Mouse (Mus musculus): ENCODE measurements around the gene Rbpms2.
A peak's percentile ranks its signal among the peaks of the same experiment; 100 is the strongest.

The Rbpms2 gene

GRCm38 (mm10) chr9:65629025-65629766 lies at the start of gene Rbpms2:
Rbpms2 (plus strand) TSS chr9:65629648.
- DNase-seq: peak; percentile 29

- peak; percentile 94 for DNase-seq
These were observed 49.6 kb upstream of the Rbpms2 start, which contains the start of gene Plekho2 for GRCm38 (mm10) chr9:65579781-65580371. Plekho2 (minus strand) TSS chr9:65580040.

DNA sequence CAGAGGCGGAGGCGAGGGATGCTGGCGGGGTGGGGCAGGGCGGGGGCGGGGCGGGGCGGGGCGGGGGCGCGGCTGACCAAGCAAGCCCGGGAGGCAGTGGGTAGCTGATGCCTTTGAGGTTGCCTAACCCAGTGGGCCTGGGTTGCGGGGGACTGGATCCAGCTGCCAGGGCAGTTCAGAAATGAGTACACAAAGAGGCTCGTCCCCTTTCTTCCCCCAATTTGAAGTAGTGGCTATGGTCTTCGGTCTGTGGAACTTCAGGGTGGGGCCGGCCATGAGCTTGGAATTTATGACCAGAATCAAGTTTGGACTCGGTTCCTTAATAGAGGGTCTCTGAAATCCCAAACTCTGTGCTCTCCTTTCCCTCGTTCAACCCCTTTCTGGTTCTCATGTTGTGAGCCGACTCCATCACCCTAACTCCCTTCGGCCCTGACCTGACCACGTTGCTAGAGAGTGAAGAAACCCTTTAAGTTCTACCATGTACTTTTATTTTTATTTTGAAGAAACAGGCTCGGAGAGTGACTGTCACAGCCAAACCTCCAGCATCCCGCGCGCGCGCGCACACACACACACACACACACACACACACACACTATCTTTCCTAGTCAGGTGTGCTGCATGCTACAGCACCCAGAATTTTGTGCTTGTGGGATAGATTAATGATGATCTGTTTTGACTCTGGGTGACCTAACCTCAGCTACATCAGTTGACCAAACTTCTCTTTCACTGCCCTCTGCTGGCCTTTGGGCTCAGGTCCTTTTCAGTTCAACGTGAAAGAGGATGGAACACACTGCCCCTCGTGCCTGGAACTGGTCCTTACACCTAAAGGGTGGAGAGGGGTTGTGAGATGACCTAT lies 48.8 kb upstream of the Rbpms2 start:
- DNase-seq: peak; percentile 88

GRCm38 (mm10) chr9:65583045-65583444 lies 46.4 kb upstream of the Rbpms2 start:
- peak; percentile 62 for DNase-seq

- DNase-seq: peak; percentile 87
These were observed 42.8 kb upstream of the Rbpms2 start, which contains the start of gene Pif1 for GRCm38 (mm10) chr9:65586406-65587269. Pif1 (plus strand) TSS chr9:65587160.

DNA sequence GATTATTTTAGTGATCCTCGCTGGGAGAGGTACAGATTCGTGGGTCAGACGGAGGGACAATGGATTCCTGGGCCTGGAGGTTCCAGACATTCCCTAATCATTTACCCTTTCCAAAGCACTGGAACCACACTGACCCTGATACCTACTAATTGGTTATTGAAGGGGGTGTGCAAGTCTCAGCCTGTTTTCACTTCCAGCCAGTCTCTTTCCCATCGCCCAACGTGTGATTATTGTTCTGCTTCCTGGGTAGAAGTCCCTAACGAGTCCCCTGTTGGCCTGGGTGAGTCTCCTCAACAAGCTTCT lies 42.2 kb upstream of the Rbpms2 start:
- no peak for DNase-seq

DNA sequence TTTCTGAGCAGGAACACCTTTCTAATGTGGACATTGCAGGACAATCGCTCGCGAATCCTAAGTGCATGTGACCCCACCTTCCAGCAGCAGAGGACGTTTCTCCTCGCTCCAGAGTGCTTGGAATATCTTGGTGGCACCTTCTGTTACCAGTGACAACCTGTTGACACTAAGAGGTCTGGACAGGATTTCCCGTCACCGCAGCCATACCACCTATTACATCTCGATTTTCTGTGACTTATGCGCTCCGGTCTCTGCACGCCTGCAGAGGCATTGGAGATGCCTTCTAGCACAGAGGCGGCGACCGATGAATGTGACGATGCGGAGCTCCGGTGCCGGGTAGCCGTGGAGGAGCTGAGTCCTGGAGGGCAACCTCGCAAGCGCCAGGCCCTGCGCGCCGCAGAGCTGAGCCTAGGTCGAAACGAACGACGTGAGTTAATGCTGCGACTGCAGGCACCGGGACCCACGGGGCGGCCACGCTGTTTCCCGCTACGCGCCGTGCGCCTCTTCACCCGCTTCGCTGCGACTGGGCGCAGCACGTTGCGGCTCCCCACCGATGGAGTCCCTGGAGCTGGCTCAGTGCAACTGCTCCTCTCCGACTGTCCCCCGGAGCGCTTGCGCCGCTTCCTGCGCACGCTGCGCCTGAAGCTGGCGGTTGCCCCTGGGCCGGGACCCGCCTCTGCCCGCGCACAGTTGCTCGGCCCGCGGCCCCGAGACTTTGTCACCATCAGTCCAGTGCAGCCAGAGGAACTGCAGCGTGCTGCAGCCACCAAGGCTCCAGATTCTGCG lies 41.7 kb upstream of the Rbpms2 start:
- peak; percentile 50 for DNase-seq

GRCm38 (mm10) chr9:65589091-65589490 lies 40.4 kb upstream of the Rbpms2 start:
- DNase-seq: no peak

DNA sequence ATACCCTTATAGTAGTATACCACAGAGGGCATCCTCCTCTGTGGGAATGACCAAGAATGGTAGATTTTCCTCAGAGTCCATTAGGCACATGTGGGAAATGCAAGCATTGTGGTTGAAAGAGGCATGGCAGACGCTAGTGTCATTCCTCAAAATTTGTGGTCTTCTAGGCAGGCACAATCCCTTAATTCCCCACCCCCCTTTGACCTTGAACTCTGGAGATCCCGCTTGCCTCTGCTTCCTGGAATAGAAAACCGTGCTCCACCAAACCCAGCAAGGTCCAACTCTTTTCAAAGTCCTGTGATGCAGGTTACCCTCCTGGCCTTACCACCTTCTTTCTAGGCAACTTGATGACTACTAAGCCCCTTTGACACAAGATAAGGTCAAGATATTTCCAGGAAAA lies 36.7 kb upstream of the Rbpms2 start:
- no peak for DNase-seq

- DNase-seq: no peak
These were observed 35.9 kb upstream of the Rbpms2 start for GRCm38 (mm10) chr9:65593596-65593995.

DNA sequence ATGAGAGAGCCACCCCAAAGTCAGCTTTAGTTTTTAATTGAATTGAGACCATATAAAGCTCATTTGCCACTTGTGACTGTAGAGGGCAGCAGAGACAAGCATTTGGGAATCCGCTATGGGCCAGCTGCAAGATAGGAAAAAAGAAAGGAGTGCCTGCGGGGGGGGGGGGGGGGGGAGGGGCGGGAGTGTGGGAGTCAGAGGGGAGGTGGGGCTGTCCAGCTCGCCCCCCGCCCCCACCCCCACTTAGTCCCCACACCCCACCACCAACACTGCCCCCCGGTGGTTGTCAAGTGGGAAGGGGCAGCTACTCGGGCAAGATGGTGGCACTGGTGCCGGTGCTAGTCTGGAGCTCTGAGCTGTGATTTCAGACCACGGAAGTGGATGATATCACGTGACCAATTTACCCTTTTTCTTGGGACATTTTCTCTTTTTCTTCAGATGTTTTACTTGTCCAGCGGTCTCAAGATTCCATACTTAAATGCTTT lies 30.6 kb upstream of the Rbpms2 start:
- DNase-seq: peak; percentile 50

DNA sequence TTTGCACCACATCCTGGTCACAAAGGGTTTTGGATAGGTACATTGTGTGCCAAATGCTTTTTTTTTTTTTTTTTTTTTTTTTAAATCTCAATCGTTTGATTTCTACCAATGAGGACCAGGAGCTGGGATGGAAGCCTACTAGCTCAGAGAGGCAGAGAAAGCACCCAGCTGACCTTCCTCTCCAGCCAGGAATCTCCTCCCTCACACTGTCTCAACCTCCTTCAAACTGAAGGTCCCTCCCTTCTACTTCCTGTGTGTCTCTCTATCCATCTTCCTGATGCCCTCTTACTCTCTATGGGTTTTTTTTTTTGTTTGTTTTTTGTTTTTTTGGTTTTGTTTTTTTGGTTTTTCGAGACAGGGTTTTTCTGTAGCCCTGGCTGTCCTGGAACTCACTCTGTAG lies 28.5 kb upstream of the Rbpms2 start:
- DNase-seq: no peak

DNA sequence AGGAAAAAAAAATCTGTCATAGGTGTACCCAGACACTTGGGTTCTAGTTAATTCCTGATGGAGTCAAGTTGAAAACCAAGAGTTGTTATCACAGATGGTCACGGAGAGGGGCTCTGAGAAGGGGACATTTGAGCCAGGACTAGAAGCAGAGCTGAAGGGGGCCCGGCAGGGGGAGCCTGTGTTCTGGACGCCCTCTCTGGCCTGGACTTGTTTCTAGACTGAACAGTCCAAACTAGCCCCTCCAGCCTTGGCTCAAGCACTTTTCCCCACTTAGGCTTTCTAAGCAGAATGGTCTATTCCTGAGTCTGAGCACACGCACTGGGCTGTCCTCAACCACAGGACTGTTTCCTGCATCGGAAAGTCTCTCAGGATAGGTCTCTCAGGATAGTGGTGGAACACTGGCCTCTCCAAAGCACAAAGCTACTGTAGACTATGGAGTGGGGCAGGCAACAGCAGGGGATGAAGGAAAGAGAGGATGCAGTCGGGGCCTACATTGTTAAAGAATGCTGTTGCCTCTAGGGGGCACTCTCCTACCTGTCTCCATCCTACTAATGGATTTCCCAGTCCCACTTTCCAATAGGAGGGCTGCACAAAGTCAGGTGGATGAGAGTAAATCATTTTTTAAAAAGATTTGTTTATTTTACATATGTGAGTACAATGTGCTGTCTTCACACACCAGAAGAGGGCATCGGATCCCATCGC lies 25.9 kb upstream of the Rbpms2 start:
- no peak for DNase-seq

- DNase-seq: peak; percentile 59
These were observed 23.8 kb upstream of the Rbpms2 start for GRCm38 (mm10) chr9:65605471-65606136.

DNA sequence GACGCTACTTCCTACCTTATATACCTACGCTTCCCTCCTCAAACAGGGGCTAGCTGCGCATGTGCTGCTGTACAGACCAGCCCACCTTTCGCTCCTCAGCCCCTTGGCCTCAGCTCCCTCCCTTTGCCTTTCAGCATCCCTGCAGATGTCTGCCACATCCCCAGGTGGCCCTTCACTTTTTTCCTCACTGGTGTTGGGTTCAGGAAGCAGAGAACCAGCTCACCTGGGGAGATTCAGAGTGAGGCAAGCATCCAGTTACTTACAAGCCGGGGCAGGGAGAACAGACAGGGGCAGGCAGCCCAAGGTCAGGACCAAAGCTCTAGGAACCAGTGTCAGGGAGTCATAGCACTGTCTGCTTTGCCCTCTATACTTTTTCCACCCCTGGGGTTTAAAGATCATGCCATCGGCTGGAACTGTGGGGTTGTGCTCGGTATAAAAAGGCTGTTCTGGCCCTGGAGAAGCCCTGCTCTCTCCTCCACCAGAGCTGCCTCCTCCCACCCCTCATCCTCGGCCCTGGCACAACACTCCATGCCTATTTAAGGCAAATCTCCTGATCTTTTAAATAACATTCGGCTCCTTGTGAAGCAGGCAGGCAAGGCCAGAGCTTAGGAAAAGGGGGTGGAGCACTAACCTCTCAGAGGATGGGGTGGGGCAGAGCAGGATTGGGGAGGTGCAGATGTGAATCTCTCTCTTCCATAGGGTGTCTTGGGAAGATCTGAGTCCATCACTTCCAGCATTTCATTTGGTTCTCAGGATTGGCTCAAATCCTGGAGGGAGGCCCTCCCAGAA lies 22.9 kb upstream of the Rbpms2 start:
- DNase-seq: no peak

DNA sequence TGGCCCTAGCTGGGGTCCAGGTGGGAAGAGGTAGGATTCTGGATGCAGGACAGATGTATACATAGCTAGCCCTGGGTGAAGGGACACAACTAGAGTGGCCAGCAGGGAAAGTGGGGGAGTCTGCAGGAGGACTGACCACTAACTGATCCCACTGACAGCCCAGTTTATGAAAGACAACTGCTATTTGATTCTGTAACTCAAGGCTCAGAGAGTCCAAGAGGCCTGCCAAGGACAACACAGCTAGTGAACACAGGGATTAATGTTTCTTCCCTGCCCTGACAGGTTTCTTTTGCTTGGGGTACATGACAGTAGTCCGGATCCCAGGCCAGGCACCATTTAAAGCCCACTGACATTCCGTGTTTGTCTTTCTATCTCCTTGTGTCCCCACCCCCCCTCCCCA lies 22.3 kb upstream of the Rbpms2 start:
- no peak for DNase-seq

- DNase-seq: no peak
These were observed 17.4 kb upstream of the Rbpms2 start for GRCm38 (mm10) chr9:65611969-65612486.

DNA sequence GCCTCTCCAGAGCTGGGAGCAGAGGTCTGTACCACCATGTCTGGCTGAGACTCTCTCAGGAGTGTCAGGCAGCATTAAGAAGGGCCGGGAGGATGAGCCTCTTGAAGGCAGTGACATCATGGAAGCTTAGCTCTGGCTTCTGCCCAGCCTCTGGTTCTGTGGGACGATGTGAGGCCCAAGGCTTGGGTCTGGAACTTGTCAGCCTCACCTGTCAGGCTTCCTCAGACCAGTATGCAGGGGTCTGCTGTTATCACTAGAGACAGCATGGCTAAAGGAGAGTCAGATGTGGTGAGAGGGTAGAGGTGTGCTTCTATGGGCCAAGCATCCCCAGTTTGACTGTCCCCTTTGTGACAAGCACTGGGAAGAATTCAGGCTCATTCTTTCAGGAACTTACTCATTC lies 16.4 kb upstream of the Rbpms2 start:
- no peak for DNase-seq

DNA sequence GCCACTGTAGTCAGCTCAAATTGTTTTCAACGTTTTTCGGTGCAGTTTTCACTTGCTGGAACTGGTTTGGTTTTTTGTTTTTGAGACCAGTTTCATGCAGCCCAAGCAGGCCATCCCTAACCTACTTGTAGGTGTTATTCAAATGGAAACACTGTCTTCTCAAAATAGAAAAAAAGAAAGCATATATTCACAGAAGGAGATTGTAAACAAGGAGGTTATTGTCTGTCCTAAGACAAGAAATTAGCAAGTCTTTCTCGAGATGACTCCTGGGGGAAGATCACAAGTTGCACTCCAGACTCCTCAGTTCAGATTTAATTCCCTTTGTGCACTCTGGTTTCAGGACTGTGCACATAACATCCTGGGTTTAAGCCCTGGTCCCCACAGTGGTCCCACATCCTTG lies 10.1 kb upstream of the Rbpms2 start:
- DNase-seq: no peak

Measured in thymus, postnatal 25 days (tissue).